Mouse (Mus musculus) WW6 (cell line): ENCODE results near the gene Itpa.

Experiments used
- DNase-seq: peaks from one replicate; pipeline ENCODE4 v3.0.0-alpha.2; 2013; ENCODE audit warnings: low read depth, low spot score

The Itpa gene

GRCm38 (mm10) chr2:130728906-130729585, 61.6 kb downstream of the Itpa start:
- DNase-seq = no peak

- DNase-seq = no peak
These were observed 63.3 kb downstream of the Itpa start for GRCm38 (mm10) chr2:130730746-130731145.
